Mouse (Mus musculus): ENCODE results near the gene Nipbl.

- TF ChIP-seq CTCF (conservative IDR thresholded peaks at IDR 0.05; ENCODE audit: low read length): no peak
- TF ChIP-seq POU5F1 (IDR thresholded peaks at IDR 0.05; ENCODE audit: borderline replicate concordance, low read length): no peak
These were observed 69.5 kb downstream of the Nipbl start for GRCm38 (mm10) chr15:8374724-8375123.
